Mouse (Mus musculus): ENCODE results near the gene Pspc1.

Pspc1 gene

DNA sequence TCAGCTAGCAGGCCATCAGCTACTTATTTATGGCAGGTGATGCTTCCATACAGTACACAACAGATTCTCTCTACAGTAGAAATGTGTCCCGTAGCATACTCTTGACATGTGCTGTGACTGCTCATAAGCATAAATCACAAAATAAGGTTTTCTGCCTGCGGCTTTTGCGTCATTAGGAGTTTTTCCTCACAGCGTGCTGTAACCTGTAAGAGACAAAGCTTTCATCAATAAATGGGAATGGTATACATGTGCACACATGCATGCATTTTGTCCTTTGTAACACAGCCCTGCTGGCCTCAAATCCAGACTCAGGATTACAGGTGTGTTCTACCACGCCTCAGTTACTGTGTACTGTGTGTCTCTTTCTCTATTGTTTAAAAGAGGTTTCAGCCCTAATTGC lies 80.3 kb downstream of the Pspc1 start:
- DNase-seq (ENCODE audit: low spot score in 2 of 2): no peak

DNA sequence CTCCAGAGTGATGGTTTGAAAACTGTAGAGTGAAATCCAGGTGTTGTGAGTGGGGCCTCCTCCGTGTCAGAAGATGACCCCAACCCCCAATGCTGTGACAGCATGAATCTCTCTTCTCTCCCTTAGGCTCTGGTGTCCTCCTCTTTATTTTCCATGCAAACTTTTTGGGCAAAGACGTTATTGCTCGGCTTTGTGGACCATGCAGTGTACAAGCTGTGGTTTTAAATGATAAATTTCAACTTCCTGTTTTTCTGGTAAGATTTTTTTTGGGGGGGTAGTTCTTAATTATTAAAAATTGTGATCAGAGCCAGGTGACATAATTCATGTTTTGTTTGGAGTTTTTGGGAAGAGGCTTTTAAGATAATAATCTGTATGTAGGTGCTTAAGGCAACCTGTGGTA lies 82.6 kb downstream of the Pspc1 start:
- DNase-seq (ENCODE audit: low spot score in 2 of 2): no peak

DNA sequence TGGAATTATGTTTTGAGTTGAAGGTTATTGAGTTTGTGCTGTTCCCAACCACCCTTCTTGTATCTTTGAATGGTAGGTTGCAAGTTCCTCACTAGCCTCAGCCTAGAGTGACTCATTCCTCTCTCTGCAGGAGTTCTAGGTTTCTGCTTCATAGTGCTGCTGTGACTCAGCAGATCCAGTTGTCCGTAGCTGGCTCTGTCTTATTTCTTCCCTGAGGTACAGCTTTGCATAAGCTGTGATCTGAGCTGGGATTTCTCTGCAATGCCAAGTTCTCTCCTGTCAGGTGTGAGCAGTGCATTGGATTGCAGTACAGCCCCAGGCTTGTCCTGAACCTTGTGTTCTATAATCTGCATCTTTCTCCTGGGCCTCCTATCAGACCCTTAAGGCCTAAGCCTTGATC lies 88.3 kb downstream of the Pspc1 start:
- DNase-seq (ENCODE audit: low spot score in 2 of 2): no peak

DNA sequence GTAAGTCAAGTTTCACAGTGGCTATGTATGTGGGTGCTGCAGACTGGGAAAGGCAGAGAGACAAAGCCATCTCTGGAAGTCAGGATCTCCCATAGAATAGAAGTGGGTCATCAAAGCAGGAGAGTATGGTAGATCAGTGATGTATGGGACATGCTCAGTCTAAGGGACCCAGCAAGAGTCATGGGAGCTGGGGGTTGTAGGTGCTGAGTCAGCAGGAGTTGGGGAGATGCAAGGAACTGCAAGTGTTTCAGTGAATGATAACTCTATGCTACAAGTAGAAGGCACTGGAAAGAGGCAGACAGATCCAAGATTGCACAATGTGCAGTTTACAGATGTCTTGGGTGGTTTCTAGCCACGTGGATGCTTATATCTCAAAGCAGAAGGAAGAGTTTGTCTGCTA lies 89.0 kb downstream of the Pspc1 start:
- DNase-seq (ENCODE audit: low spot score in 2 of 2): no peak

DNA sequence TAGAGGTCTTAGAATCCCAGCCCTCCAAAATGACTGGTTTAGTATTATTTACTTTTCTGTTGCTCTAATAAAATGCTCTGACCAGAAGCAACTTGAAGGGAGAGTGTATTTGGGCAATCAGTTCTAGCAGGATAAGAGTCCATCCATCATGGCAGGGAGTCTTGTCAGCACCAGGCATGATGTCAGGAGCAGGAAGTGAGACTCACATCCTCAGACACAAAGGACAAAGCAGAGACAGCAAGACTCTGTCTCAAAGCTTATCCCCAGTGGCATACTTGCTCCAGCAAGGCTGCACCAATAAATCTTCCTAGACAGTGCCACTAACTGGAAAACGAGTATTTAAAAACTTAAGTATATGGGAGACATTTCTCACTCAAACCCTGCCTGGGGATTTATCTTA lies 92.7 kb downstream of the Pspc1 start:
- DNase-seq (ENCODE audit: low spot score in 2 of 2): no peak

Data from natural killer cell, adult 2 months (primary cell).